Mouse (Mus musculus): ENCODE data around the gene Ugt1a10.
A peak's percentile ranks its signal among the peaks of the same experiment; 100 is the strongest.
"Not testable (repeated sequence)": the region's sequence is repeated elsewhere in the genome, so short reads cannot be mapped to it uniquely, and the experiment has no call there.

Ugt1a10 gene

GRCm38 (mm10) chr1:88055088-88055487, at the start of gene Ugt1a10:
Gene Ugt1a10, plus strand, starts transcription at chr1:88055388.
- no peak for DNase-seq (ENCODE audit: low spot score)

- DNase-seq (ENCODE audit: low spot score) = no peak
Measured at GRCm38 (mm10) chr1:88007692-88008210, 47.4 kb upstream of the Ugt1a10 start.

GRCm38 (mm10) chr1:88008211-88008697, 46.9 kb upstream of the Ugt1a10 start, which contains the start of gene Usp40:
Gene Usp40, minus strand, starts transcription at chr1:88008551.
- DNase-seq (ENCODE audit: low spot score) = peak; percentile 70

DNA sequence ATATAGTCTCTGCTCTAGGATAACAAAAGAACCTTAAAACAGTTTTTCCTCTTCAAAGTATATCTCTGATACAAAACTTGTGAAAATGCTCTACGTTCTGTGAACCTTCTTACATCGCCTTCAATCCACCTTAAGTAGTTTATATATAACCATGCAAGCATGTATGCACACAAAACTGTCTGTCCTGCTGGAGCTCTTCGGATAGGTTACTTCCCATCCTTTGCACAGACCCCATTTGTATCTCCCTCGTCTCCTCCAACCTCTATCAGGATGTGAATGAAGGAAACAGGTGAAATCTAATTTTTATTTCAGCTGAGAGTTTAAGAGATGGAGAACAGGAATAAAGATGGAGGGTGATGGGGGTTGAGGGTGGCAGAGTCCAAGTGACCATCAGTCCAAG, 46.5 kb upstream of the Ugt1a10 start:
- DNase-seq (ENCODE audit: low spot score) = no peak

- no peak for DNase-seq (ENCODE audit: low spot score)
Measured at GRCm38 (mm10) chr1:88009521-88009920, 45.7 kb upstream of the Ugt1a10 start.

DNA sequence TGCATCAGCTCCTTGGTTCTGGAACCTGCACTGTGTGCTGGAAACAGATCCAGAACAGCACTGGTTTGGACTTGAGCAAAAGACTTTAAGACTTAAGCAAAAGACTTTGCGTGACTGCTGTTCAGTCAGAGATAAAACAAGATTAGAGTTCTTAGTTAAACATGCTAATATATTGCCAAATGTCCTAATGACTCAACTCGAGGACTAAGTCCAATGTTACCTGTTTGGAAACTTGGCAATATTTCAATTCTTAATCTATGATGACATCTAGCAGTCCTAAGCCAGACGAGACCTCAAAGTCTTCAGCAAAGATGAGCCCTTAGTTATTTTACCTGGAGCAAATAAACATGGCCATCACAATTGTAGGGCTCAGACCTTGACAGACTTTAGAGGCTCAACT, 41.5 kb upstream of the Ugt1a10 start:
- no peak for DNase-seq (ENCODE audit: low spot score)

DNA sequence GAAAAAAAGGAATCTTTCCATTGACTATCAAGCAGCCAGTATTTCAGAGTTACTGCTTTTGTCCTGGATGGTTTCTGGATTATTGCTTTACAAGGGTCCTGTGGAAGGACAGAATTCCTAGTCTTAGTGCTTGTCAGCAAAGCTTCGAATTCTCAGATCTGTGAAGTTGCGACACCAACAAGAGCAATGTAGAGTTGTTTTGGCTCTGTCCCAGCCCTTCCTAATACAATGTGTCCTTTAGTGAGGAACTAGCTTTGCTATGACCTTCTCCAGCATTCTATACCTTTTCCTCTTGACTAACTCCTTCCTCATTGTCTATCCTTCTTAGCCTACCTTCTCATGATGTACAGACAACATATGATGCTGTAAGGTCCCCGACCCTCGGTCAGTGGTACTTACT, 41.0 kb upstream of the Ugt1a10 start:
- no peak for DNase-seq (ENCODE audit: low spot score)

DNA sequence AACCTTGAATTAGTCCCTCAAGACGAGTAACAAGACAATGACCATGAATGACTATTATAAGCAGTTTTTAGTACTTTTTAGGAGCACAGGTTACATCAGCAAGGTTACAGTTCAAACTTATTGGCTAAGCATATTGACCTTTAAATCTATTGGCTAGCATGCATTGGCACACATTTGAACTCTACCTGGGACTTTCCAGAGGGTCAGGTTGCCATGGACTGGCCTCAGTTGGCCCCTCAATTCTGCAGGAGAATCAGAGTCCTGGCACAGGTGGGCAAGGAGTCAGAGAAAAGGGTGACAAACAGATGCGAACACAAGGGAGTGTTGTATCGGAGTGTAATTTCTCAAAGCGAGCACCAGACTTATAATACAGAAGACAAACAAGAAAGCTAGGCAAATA, 40.5 kb upstream of the Ugt1a10 start:
- DNase-seq (ENCODE audit: low spot score) = no peak

DNA sequence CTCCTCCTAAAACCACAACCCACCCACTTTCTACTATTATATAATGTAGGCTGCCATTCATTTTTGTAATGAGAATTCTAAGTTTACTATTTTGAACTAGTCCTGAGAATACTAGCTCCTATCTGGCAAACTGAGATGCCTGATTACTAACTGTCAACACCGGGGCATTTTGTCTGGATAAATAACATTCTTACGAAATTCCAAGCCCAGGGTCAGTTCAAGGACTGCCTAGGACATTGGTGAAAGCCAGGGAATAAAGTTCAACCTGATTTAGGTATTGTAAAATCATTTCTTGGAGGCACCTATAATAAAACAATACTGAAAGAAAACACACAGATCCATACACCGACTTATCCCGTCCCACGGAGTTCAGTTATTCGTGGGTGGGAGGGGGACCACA, 39.8 kb upstream of the Ugt1a10 start:
- DNase-seq (ENCODE audit: low spot score) = no peak

- not testable (repeated sequence) for DNase-seq (ENCODE audit: low spot score)
Measured at GRCm38 (mm10) chr1:88025244-88025643, 29.9 kb upstream of the Ugt1a10 start.

DNA sequence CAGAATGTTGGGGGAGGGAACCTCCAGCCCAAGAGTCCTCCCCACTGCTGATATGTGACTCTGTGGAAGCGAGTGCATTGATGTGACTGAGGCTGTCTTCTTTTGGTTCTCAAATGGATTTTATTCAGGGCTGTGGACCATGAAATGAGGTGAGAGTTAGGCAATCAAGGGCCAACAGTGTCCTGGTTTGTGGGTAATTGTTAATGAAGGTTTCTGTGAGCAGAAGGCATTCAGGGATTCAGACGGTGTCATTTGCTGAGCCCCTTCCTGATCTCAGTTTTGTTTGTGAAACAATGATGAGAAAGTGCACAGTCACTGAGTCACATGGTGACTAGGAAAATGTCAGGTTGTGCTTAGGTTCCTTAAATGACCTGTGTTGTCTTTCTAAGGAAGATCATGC, 12.1 kb upstream of the Ugt1a10 start:
- not testable (repeated sequence) for DNase-seq (ENCODE audit: low spot score)

DNA sequence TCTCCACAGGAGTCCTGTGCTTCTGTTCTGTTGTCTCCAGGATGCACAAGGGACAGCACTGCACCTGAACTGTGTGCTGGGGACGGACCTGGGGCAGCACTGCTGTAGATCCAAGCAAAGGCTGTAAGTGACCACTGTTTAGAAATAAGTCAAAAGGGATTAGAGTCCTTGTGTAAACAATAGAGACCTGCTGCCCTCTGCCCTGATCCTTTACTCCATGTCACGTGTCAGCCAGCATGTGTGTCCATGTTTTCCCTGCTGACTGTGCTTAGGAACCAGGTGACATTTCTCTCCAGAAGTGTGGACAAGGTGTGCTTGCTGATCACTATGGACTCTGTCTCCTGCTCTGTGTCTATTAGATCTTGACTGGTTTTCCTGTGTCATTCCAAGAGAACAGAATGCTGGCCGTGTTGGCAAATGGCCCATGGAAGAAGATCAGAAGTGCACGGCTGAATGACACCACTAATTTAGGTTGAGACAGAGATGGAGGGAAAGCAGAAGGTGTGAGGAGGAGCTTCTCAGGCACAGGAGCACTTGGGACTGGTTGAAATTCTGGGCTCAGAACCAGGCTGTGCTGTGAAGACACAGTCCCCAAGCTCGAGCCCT, 10.3 kb upstream of the Ugt1a10 start:
- DNase-seq (ENCODE audit: low spot score) = not testable (repeated sequence)

GRCm38 (mm10) chr1:88047408-88047807, 7.8 kb upstream of the Ugt1a10 start:
- not testable (repeated sequence) for DNase-seq (ENCODE audit: low spot score)

GRCm38 (mm10) chr1:88066472-88067102, 11.4 kb downstream of the Ugt1a10 start:
- not testable (repeated sequence) for DNase-seq (ENCODE audit: low spot score)

DNA sequence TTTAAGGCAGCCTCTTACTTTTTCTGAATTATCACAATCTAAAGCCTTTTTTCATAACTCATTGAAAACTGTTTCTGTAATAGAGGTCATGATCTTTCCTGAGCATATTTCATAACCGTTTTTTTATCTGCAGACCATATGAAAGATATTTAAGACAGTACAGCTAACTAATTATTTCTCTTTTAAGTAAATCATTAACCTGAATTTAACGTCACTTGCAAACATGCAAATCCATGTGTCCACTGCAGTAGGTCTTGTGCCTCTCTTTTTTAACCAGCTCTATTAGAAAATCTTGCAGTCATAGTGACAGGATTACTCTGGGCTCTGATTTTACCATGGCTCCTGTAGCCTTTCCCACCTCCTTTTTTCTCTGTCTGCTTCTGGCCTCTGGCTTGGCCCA, 15.3 kb downstream of the Ugt1a10 start, which contains the start of gene Ugt1a9:
Gene Ugt1a9, plus strand, starts transcription at position 306 of the 400 bp plus-strand sequence.
- DNase-seq (ENCODE audit: low spot score) = no peak

DNA sequence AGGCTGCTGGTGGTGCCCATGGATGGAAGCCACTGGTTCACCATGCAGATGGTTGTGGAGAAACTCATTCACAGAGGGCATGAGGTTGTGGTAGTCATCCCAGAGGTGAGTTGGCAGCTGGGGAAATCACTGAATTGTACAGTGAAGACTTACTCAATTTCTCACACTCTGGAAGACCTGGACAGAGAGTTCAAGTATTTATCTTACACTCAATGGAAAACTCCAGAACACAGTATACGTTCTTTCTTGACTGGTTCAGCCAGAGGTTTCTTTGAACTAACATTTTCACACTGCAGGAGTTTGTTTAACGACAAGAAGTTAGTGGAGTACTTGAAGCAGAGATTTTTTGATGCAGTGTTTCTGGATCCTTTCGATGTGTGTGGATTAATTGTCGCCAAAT, 15.7 kb downstream of the Ugt1a10 start:
- no peak for DNase-seq (ENCODE audit: low spot score)

DNA sequence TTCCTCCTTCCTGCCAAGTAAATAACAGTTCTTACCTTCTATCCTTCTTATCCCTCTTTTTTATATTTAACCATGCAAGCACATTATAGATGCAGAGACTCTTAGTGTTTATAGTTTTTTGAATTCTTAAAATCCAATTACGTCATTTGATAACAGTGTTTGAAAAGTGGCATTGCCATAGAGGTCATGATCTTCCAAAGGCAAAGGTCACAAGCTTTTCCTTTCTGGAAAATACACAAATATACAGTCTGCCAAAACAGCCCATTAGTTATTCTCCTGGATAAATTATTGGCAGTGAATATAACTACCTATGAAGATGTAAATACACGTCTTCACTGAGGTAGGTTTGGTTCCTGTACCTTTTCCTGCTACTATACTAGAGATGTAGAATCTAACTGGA, 19.3 kb downstream of the Ugt1a10 start:
- DNase-seq (ENCODE audit: low spot score) = no peak

GRCm38 (mm10) chr1:88077128-88077527, 21.9 kb downstream of the Ugt1a10 start:
- no peak for DNase-seq (ENCODE audit: low spot score)

DNA sequence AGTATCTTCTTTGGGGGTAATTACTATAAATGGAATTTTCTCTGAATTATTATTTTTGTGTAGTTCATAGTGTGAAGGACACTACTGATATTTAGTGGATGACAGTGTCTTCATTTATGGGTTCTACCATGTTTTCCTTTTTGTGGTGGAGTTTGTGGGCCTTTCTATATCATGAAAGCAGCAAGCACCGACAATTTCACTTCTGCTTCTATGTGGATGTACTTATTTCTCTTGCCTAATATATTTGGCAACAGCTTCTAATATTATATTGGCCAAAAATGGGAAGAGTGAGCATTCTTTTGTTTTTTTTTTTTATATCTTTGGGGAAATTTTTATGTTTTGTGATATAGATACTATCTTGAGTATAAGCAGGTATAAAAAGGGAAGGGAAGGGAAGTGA, 26.5 kb downstream of the Ugt1a10 start:
- DNase-seq (ENCODE audit: low spot score) = no peak

DNA sequence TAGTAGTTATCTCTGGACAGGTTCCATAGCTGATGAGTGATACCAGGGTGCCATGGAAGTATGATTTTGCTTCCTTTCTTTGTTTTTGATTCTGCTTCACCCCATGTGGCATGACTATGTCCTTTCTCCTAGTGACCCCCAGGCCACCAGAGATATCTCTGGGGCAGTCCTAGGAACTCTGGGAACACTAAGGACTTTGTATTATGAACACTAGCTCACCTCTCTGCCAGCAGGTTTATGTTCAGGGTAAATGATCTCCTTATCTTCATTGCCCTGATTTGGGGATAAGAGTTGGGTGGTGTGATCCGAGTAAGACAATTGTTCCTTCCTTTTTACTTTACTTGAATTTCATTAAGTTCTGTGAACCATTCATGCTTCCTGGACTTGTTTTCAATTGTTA, 30.9 kb downstream of the Ugt1a10 start:
- DNase-seq (ENCODE audit: low spot score) = no peak

- no peak for DNase-seq (ENCODE audit: low spot score)
Measured at GRCm38 (mm10) chr1:88087513-88087912, 32.3 kb downstream of the Ugt1a10 start, which contains the start of gene Ugt1a8. Gene Ugt1a8, plus strand, starts transcription at chr1:88087813.

- DNase-seq (ENCODE audit: low spot score) = no peak
Measured at GRCm38 (mm10) chr1:88092341-88092740, 37.2 kb downstream of the Ugt1a10 start.

DNA sequence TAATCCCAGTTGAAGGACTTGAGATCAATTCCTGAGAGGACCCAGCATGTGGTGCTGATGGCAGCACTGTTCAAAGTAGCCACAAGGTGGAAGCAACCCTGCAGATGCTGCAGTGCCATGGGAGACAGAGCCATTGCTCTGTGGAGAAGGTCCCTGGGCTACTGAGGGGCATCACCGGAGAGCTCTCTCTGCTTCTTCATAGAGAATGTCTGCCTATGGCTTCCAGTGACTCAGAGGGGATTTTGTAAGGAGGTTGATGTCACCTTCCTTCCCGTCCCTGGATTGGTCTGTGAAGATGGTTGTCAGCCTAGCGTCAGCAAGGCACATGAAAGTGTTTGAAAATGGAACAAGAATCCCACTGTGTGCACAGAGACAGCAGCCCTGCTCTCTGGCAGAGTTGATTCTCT, 39.1 kb downstream of the Ugt1a10 start:
- not testable (repeated sequence) for DNase-seq (ENCODE audit: low spot score)

Measured in ovary, postnatal 10 days (tissue).